Mouse (Mus musculus) small intestine, adult 2 months (tissue): ENCODE measurements around the gene Trim17. TPM values are rescaled to one million over a fixed set of nuclear protein-coding genes. Genes with fewer than 3 reads are reported as not detected.
A peak's percentile ranks its signal among the peaks of the same experiment; 100 is the strongest.

Source experiments
- H3K27ac ChIP-seq: fragments of 200-500 bp; 2 replicates; pipeline ENCODE4 v1.5.1; 2012; ENCODE audit warnings: low read depth, low read length, control low read depth, inconsistent platforms; ENCODE audit not compliant: insufficient read depth
- H3K27me3 ChIP-seq: fragments of 200-500 bp; 2 replicates; pipeline ENCODE4 v1.6.1; 2012; ENCODE audit warnings: mild to moderate bottlenecking, moderate library complexity, low read length, inconsistent platforms; ENCODE audit not compliant: control insufficient read depth, insufficient read depth
- H3K36me3 ChIP-seq: fragments of 200-500 bp; 2 replicates; pipeline ENCODE4 v1.6.1; 2012; ENCODE audit warnings: mild to moderate bottlenecking, low read length, control low read depth, inconsistent platforms; ENCODE audit not compliant: control insufficient read depth, insufficient read depth
- H3K4me1 ChIP-seq: fragments of 200-500 bp; 2 replicates; pipeline ENCODE4 v1.6.1; 2012; ENCODE audit warnings: low read length, inconsistent platforms, mixed read lengths; ENCODE audit not compliant: control insufficient read depth, insufficient read depth, insufficient read length
- H3K4me3 ChIP-seq: fragments of 200-500 bp; 2 replicates; pipeline ENCODE4 v1.5.1; 2012; ENCODE audit warnings: low read depth, mild to moderate bottlenecking, control low read depth, inconsistent platforms, low read length, moderate library complexity
- CTCF ChIP-seq: fragments of 200-500 bp; IDR thresholded peaks from 2 replicates; pipeline ENCODE4 v1.5.1; 2012; ENCODE audit warnings: low read depth, mild to moderate bottlenecking, control low read depth, inconsistent platforms, low read length, moderate library complexity, mixed read lengths; ENCODE audit not compliant: insufficient replicate concordance, insufficient read length; ENCODE audit errors: extremely low read depth
- POLR2A ChIP-seq: fragments of 200-500 bp; IDR thresholded peaks from 2 replicates; pipeline ENCODE4 v1.6.1; 2012; ENCODE audit warnings: low read depth, mild to moderate bottlenecking, control low read depth, inconsistent platforms, low read length, moderate library complexity
- WGBS: fragments of 180-500 bp; shearing (Covaris S2); methylation state at CpG from one replicate; pipeline ENCODE4 v1.1.7; 2018; 5-methylcytosine and 5-hydroxymethylcytosine counted together
- polyA plus RNA-seq: library from polyadenylated mRNA; depleted of rRNA; stranded (reverse); fragments of >200 nt; gene quantifications from 2 replicates; pipeline ENCODE4 v1.2.3, GENCODE M21; 2012; rRNA removed

Gene Trim17
- polyA plus RNA-seq, 1 experiment = 0.08 TPM

DNA sequence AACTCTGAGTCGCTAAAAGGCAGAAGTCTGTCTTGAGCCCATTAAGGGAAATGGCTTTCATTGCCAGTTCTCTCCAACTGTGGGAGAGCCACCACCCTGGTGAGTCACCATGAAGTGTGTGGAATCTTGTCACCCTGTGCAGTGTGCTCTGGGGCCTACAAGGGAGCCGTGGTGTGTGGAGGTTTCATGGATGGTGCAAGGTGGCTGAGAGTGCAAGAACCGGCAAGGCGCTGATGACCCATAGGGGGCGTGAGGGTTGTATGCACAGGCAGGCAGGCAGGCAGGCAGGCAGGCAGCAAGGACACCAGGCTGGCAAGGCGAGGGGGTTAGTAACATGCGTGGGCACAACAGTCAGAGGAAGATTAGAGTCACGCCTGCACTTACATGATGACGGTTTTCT lies 60.6 kb downstream of the Trim17 start:
- WGBS = 27% methylated on average over 9 of the region's 9 CpGs
- no peak overlapping the region for H3K27ac ChIP-seq
- no peaks in the 10 kb centered on the region for H3K27me3 ChIP-seq
- no peaks in the 10 kb centered on the region for H3K36me3 ChIP-seq
- H3K4me1 ChIP-seq = no peaks in the 10 kb centered on the region
- peak; percentile 29; the same call in 1 of the 2 replicates for TF ChIP-seq CTCF
- no peak for TF ChIP-seq POLR2A
- no peak overlapping the region for H3K4me3 ChIP-seq

Other genes starting within 250 kb of the Trim17 start
- gene Olfr318, start 230.7 kb upstream of the Trim17 start, polyA plus RNA-seq = not detected in 2 replicates
- gene Olfr317, start 215.5 kb upstream of the Trim17 start, polyA plus RNA-seq = not detected in 2 replicates
- gene Olfr316, start 202.0 kb upstream of the Trim17 start, polyA plus RNA-seq = not detected in 2 replicates
- not detected in 2 replicates for gene Olfr315, start 181.5 kb upstream of the Trim17 start, polyA plus RNA-seq
- not detected in 2 replicates for gene Olfr314, start 171.7 kb upstream of the Trim17 start, polyA plus RNA-seq
- 1.6 and 3.0 TPM in 2 replicates for gene Fam183b, start 152.7 kb upstream of the Trim17 start, polyA plus RNA-seq
- gene Olfr313, start 139.7 kb upstream of the Trim17 start, polyA plus RNA-seq = not detected in 2 replicates
- gene Olfr312, start 125.4 kb upstream of the Trim17 start, polyA plus RNA-seq = not detected in 2 replicates
- gene Olfr311, start 115.4 kb upstream of the Trim17 start, polyA plus RNA-seq = not detected in 2 replicates
- 0.29 and 0.57 TPM in 2 replicates for gene Gm12258, start 107.5 kb upstream of the Trim17 start, polyA plus RNA-seq
- 0.57 and 1.0 TPM in 2 replicates for gene 2810021J22Rik, start 87.5 kb upstream of the Trim17 start, polyA plus RNA-seq
- gene Zfp39, start 50.5 kb upstream of the Trim17 start, polyA plus RNA-seq = 0.10 and 0.29 TPM in 2 replicates
- not detected in 2 replicates for gene Btnl10, start 36.8 kb upstream of the Trim17 start, polyA plus RNA-seq
- 87.9 and 160 TPM in 2 replicates for gene Rnf187, start 15.8 kb upstream of the Trim17 start, polyA plus RNA-seq
- gene Hist3h2ba, start 5.8 kb upstream of the Trim17 start, polyA plus RNA-seq = 1.7 and 3.8 TPM in 2 replicates
- gene Hist3h2a, start within 50 bp of the Trim17 start, polyA plus RNA-seq = 5.2 and 12.1 TPM in 2 replicates
- 15.4 and 22.6 TPM in 2 replicates for gene Trim11, start 23.4 kb downstream of the Trim17 start, polyA plus RNA-seq
- 0.57 and 1.2 TPM in 2 replicates for gene Obscn, start 181.7 kb downstream of the Trim17 start, polyA plus RNA-seq
- gene Iba57, start 209.1 kb downstream of the Trim17 start, polyA plus RNA-seq = 4.9 and 8.0 TPM in 2 replicates
- 4.6 TPM in 2 replicates for gene Gjc2, start 228.5 kb downstream of the Trim17 start, polyA plus RNA-seq
- gene Guk1, start 237.5 kb downstream of the Trim17 start, polyA plus RNA-seq = 284 and 285 TPM in 2 replicates
- gene Mrpl55, start 247.8 kb downstream of the Trim17 start, polyA plus RNA-seq = 32.5 and 36.0 TPM in 2 replicates